Mouse (Mus musculus) neural tube, embryonic 11.5 days (tissue): ENCODE results near the gene Mpv17l2. TPM values are rescaled to one million over a fixed set of nuclear protein-coding genes. Genes with fewer than 3 reads are reported as not detected.

Experiments
- ATAC-seq: fragments of 200-750 bp; cut with Nextera tagmentation; 2 replicates; pipeline ENCODE4 v1.8.0; 2017; ENCODE audit warnings: moderate number of reproducible peaks, mild to moderate bottlenecking, moderate TSS enrichment, moderate library complexity; ENCODE audit not compliant: insufficient read depth, low FRiP score, low TSS enrichment
- DNase-seq: peaks from one replicate; pipeline ENCODE4 v3.0.0-alpha.2; 2015; ENCODE audit warnings: low spot score
- H3K27ac ChIP-seq: fragments of 300-500 bp; sonication (generic); 2 replicates; pipeline ENCODE4 v1.5.1; 2014; ENCODE audit warnings: low read depth, mild to moderate bottlenecking, low read length
- H3K27me3 ChIP-seq: fragments of 300-500 bp; sonication (generic); 2 replicates; pipeline ENCODE4 v1.6.1; 2014; ENCODE audit warnings: mild to moderate bottlenecking, low read length, mixed read lengths; ENCODE audit not compliant: control insufficient read depth, insufficient read depth
- H3K36me3 ChIP-seq: fragments of 300-500 bp; sonication (generic); 2 replicates; pipeline ENCODE4 v1.6.1; 2014; ENCODE audit warnings: mild to moderate bottlenecking, low read length, moderate library complexity, mixed read lengths; ENCODE audit not compliant: control insufficient read depth, insufficient read depth
- H3K4me1 ChIP-seq: fragments of 300-500 bp; sonication (generic); 2 replicates; pipeline ENCODE4 v1.6.1; 2014; ENCODE audit warnings: low read length, mixed read lengths; ENCODE audit not compliant: control insufficient read depth, insufficient read depth
- H3K4me2 ChIP-seq: fragments of 300-500 bp; sonication (generic); 2 replicates; pipeline ENCODE4 v1.6.1; 2014; ENCODE audit warnings: low read depth, mild to moderate bottlenecking, moderate library complexity
- H3K4me3 ChIP-seq: fragments of 300-500 bp; sonication (generic); 2 replicates; pipeline ENCODE4 v1.5.1; 2014; ENCODE audit warnings: low read depth, low read length
- H3K9ac ChIP-seq: fragments of 300-500 bp; sonication (generic); 2 replicates; pipeline ENCODE4 v1.6.1; 2014; ENCODE audit warnings: mild to moderate bottlenecking, low read length
- H3K9me3 ChIP-seq: fragments of 300-500 bp; sonication (generic); 2 replicates; pipeline ENCODE4 v1.6.1; 2016; ENCODE audit warnings: low read length; ENCODE audit not compliant: control insufficient read depth
- WGBS: fragments of 180-500 bp; shearing (Covaris S2); extraction: QIAGEN DNeasy Blood & Tissue Kit; methylation state at CpG from one replicate; pipeline ENCODE4 v1.1.7; 2014; 5-methylcytosine and 5-hydroxymethylcytosine counted together
- polyA plus RNA-seq: library from polyadenylated mRNA; unstranded; fragments of >200 nt; fragmentation: Nextera tagmentation; extraction: Ambion mirVana; gene quantifications from 2 replicates; pipeline ENCODE4 v1.2.1, GENCODE M21; 2014

Gene Mpv17l2
- polyA plus RNA-seq, 1 experiment from 2014 or later: 41.3 TPM

GRCm38 (mm10) chr8:70729808-70730475, 30.8 kb downstream of the Mpv17l2 start:
- H3K9ac ChIP-seq: peak overlapping the region; percentile 39; the same call in 1 of the 2 replicates
- peak overlapping the region; percentile 29; the same call in 1 of the 2 replicates for H3K4me2 ChIP-seq
- H3K9me3 ChIP-seq: no peaks in the 10 kb centered on the region
- H3K27me3 ChIP-seq: peaks cover 24% of the 10 kb centered on the region
- H3K36me3 ChIP-seq: no peaks in the 10 kb centered on the region
- no peak overlapping the region for H3K27ac ChIP-seq
- WGBS: 4% methylated on average over 34 of the region's 34 CpGs
- ATAC-seq: no peak
- peak overlapping the region; percentile 16; the same call in 1 of the 2 replicates for H3K4me3 ChIP-seq
- peak; percentile 16 for DNase-seq
- no peaks in the 10 kb centered on the region for H3K4me1 ChIP-seq

GRCm38 (mm10) chr8:70726721-70727120, 34.0 kb downstream of the Mpv17l2 start:
- Histone ChIP-seq H3K27me3 (peaks cover 24% of the 10 kb centered on the region), H3K27ac (no peak overlapping the region), H3K36me3 (no peaks in the 10 kb centered on the region), H3K4me3 (no peak overlapping the region), H3K9ac (no peak overlapping the region), H3K4me1 (no peaks in the 10 kb centered on the region), H3K9me3 (no peaks in the 10 kb centered on the region), H3K4me2 (no peak overlapping the region)
- ATAC-seq (no peak), DNase-seq (no peak)
- WGBS: 47% methylated on average over 11 of the region's 11 CpGs

GRCm38 (mm10) chr8:70725792-70726447, 34.8 kb downstream of the Mpv17l2 start:
- no peak for DNase-seq
- no peak for ATAC-seq
- H3K27me3 ChIP-seq: peaks cover 24% of the 10 kb centered on the region
- H3K9ac ChIP-seq: no peak overlapping the region
- H3K27ac ChIP-seq: no peak overlapping the region
- 29% methylated on average over 14 of the region's 14 CpGs for WGBS
- no peaks in the 10 kb centered on the region for H3K9me3 ChIP-seq
- no peaks in the 10 kb centered on the region for H3K4me1 ChIP-seq
- no peak overlapping the region for H3K4me2 ChIP-seq
- no peak overlapping the region for H3K4me3 ChIP-seq
- H3K36me3 ChIP-seq: no peaks in the 10 kb centered on the region

GRCm38 (mm10) chr8:70724216-70724615, 36.5 kb downstream of the Mpv17l2 start:
- no peak overlapping the region for H3K9ac ChIP-seq
- H3K4me2 ChIP-seq: no peak overlapping the region
- no peak for DNase-seq
- no peaks in the 10 kb centered on the region for H3K4me1 ChIP-seq
- ATAC-seq: no peak
- no peak overlapping the region for H3K4me3 ChIP-seq
- no peak overlapping the region for H3K27ac ChIP-seq
- H3K27me3 ChIP-seq: peaks cover 10% of the 10 kb centered on the region
- 80% methylated on average over 12 of the region's 12 CpGs for WGBS
- no peaks in the 10 kb centered on the region for H3K9me3 ChIP-seq
- no peaks in the 10 kb centered on the region for H3K36me3 ChIP-seq

- DNase-seq (no peak), ATAC-seq (no peak)
- H3K4me3 ChIP-seq: no peak within 1 kb of the TSS
- no peak within 1 kb of the TSS for H3K27ac ChIP-seq
- no peaks in the 10 kb centered on the region for H3K4me1 ChIP-seq
- H3K27me3 ChIP-seq: peaks cover 4% of the 10 kb centered on the region
- H3K9ac ChIP-seq: no peak within 1 kb of the TSS
- 56% methylated on average over 7 of the region's 7 CpGs for WGBS
- no peak within 1 kb of the TSS for H3K4me2 ChIP-seq
- H3K36me3 ChIP-seq: no peaks in the 10 kb centered on the region
- H3K9me3 ChIP-seq: no peaks in the 10 kb centered on the region
Measured at GRCm38 (mm10) chr8:70723486-70724210, 37.1 kb downstream of the Mpv17l2 start, which contains the start of gene Pde4c. Gene Pde4c, plus strand, starts transcription at chr8:70723720.

GRCm38 (mm10) chr8:70721601-70722000, 39.1 kb downstream of the Mpv17l2 start:
- no peak for DNase-seq
- Histone ChIP-seq H3K4me1 (no peaks in the 10 kb centered on the region), H3K9me3 (no peaks in the 10 kb centered on the region), H3K27ac (no peak overlapping the region), H3K36me3 (no peaks in the 10 kb centered on the region), H3K27me3 (0 out of 2 replicates have a peak, but pooled peaks cover under 1% of the 10 kb centered on the region), H3K4me3 (no peak overlapping the region), H3K9ac (no peak overlapping the region), H3K4me2 (no peak overlapping the region)
- WGBS: 82% methylated on average over 8 of the region's 8 CpGs
- ATAC-seq: no peak

GRCm38 (mm10) chr8:70720739-70721138, 40.0 kb downstream of the Mpv17l2 start:
- Histone ChIP-seq H3K4me2 (no peak overlapping the region), H3K9me3 (no peaks in the 10 kb centered on the region), H3K4me3 (no peak overlapping the region), H3K9ac (no peak overlapping the region), H3K27me3 (no peaks in the 10 kb centered on the region), H3K36me3 (no peaks in the 10 kb centered on the region), H3K27ac (no peak overlapping the region), H3K4me1 (no peaks in the 10 kb centered on the region)
- DNase-seq (peak; percentile 79), ATAC-seq (0 out of 2 replicates have a peak, but pooled peaks have one; percentile 42)
- WGBS: 6% methylated on average over 3 of the region's 3 CpGs

- H3K4me3 ChIP-seq: no peak overlapping the region
- 67% methylated on average over 9 of the region's 9 CpGs for WGBS
- no peak overlapping the region for H3K9ac ChIP-seq
- no peaks in the 10 kb centered on the region for H3K9me3 ChIP-seq
- H3K27ac ChIP-seq: no peak overlapping the region
- DNase-seq (no peak), ATAC-seq (no peak)
- H3K4me1 ChIP-seq: no peaks in the 10 kb centered on the region
- no peak overlapping the region for H3K4me2 ChIP-seq
- H3K36me3 ChIP-seq: no peaks in the 10 kb centered on the region
- no peaks in the 10 kb centered on the region for H3K27me3 ChIP-seq
Measured at GRCm38 (mm10) chr8:70719796-70720270, 40.9 kb downstream of the Mpv17l2 start.
